Mouse (Mus musculus) heart, postnatal 0 days (tissue): Measurements from ENCODE around the gene Ovch2. TPM values are rescaled to one million over a fixed set of nuclear protein-coding genes. Genes with fewer than 3 reads are reported as not detected.
A peak's percentile ranks its signal among the peaks of the same experiment; 100 is the strongest.

Experiments used
- ATAC-seq: fragments of 200-750 bp; cut with Nextera tagmentation; 2 replicates; pipeline ENCODE4 v1.8.0; 2017; ENCODE audit warnings: low read depth, moderate number of reproducible peaks, moderate library complexity; ENCODE audit not compliant: insufficient read depth
- DNase-seq: peaks from one replicate; pipeline ENCODE4 v3.0.0-alpha.2; 2016; ENCODE audit warnings: low spot score
- H3K27ac ChIP-seq: fragments of 300-500 bp; sonication (generic); 2 replicates; pipeline ENCODE4 v1.5.1; 2014; ENCODE audit warnings: low read depth, mild to moderate bottlenecking
- H3K27me3 ChIP-seq: fragments of 300-500 bp; sonication (generic); 2 replicates; pipeline ENCODE4 v1.6.1; 2014; ENCODE audit warnings: low read length, mixed read lengths; ENCODE audit not compliant: control insufficient read depth, insufficient read depth
- H3K36me3 ChIP-seq: fragments of 300-500 bp; sonication (generic); replicated peaks from 2 replicates; pipeline ENCODE4 v1.6.1; 2014; ENCODE audit warnings: low read length, mixed read lengths; ENCODE audit not compliant: control insufficient read depth, insufficient read depth
- H3K4me1 ChIP-seq: fragments of 300-500 bp; sonication (generic); 2 replicates; pipeline ENCODE4 v1.6.1; 2014; ENCODE audit warnings: antibody characterized with exemption; ENCODE audit not compliant: control insufficient read depth, insufficient read depth
- H3K4me2 ChIP-seq: fragments of 300-500 bp; sonication (generic); 2 replicates; pipeline ENCODE4 v1.6.1; 2014; ENCODE audit warnings: low read depth, mild to moderate bottlenecking, low read length, moderate library complexity
- H3K4me3 ChIP-seq: fragments of 300-500 bp; sonication (generic); 2 replicates; pipeline ENCODE4 v1.5.1; 2014; ENCODE audit warnings: low read depth, low read length
- H3K9ac ChIP-seq: fragments of 300-500 bp; sonication (generic); replicated peaks from 2 replicates; pipeline ENCODE4 v1.6.1; 2014; ENCODE audit warnings: low read depth, low read length, mixed read lengths
- H3K9me3 ChIP-seq: fragments of 300-500 bp; sonication (generic); replicated peaks from 2 replicates; pipeline ENCODE4 v1.6.1; 2016; ENCODE audit warnings: low read length; ENCODE audit not compliant: control insufficient read depth
- CTCF ChIP-seq: IDR thresholded peaks from 2 replicates; pipeline ENCODE4 v1.5.1; 2016; ENCODE audit warnings: antibody characterized with exemption, control low read depth, low read depth
- EP300 ChIP-seq: IDR thresholded peaks from 2 replicates; pipeline ENCODE4 v1.6.1; 2016; ENCODE audit warnings: antibody characterized with exemption, low read depth
- WGBS: fragments of 180-500 bp; shearing (Covaris S2); extraction: QIAGEN DNeasy Blood & Tissue Kit; methylation state at CpG from one replicate; pipeline ENCODE4 v1.1.7; 2014; 5-methylcytosine and 5-hydroxymethylcytosine counted together
- polyA plus RNA-seq: library from polyadenylated mRNA; unstranded; fragments of >200 nt; fragmentation: Nextera tagmentation; extraction: Ambion mirVana; gene quantifications from 2 replicates; pipeline ENCODE4 v1.2.1, GENCODE M21; 2015
- total RNA-seq: library from RNA; depleted of rRNA; stranded (reverse); fragments of >200 nt; gene quantifications from 2 replicates; pipeline ENCODE4 v1.2.3, GENCODE M21; 2014; ENCODE audit warnings: low replicate concordance

Ovch2 gene
- total and polyA plus RNA-seq, 2 experiments from 2014 or later, result not detected

GRCm38 (mm10) chr7:107770812-107771211 is 30.2 kb downstream of the Ovch2 start:
- ATAC-seq (no peak), DNase-seq (no peak)
- H3K9ac ChIP-seq, result no peak overlapping the region
- H3K36me3 ChIP-seq, result no peaks in the 10 kb centered on the region
- WGBS, result 48% methylated on average over 6 of the region's 6 CpGs
- H3K27me3 ChIP-seq, result no peaks in the 10 kb centered on the region
- no peak for TF ChIP-seq CTCF
- TF ChIP-seq EP300, result no peak
- H3K9me3 ChIP-seq, result no peaks in the 10 kb centered on the region
- H3K4me3 ChIP-seq, result no peak overlapping the region
- no peaks in the 10 kb centered on the region for H3K4me1 ChIP-seq
- H3K4me2 ChIP-seq, result no peak overlapping the region
- H3K27ac ChIP-seq, result no peak overlapping the region

DNA sequence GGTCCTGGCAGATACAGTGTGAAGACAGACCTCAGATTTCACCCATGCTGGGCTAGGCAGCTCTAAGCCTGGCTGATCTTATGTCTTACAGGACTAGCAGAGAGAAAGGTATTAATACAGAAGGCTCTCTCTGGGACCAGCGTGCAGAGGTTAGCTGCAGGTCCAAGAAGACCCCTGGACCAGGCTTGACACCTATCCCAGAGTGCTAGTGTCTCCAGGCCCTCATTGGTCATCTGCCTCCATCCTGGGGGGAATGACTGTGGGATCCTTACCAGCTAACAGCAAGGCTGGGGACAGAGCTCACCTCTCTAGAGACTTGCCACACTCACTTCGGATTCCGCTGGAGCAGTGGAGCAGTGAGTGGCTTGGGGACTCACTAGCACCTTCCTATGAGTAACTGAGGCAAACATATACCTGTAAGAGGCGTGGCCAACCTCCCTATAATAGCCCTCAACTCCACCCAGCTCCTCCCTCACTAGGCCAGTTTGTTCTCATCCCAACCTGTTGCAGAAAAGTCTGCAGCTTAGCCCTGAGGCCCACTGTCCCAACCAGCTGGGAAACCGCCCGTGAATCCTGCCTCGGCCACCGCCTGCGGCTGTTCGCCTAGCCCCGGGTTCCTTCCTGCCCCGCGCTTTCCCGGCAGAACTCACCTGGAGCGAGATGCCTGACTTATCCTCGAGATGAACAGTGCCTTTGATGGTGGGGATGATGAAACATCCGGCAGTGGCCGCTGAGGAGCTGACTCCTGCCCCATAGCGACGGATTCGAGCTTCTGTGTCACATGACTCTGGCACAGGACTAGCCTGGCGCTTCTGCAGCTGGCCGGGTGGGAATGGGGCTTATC is 43.5 kb downstream of the Ovch2 start, which contains the start of gene Cyb5r2:
Gene Cyb5r2, minus strand, starts transcription at position 725 of the 844 bp plus-strand sequence.
- no peak; the same call in 1 of the 2 replicates for ATAC-seq

DNA sequence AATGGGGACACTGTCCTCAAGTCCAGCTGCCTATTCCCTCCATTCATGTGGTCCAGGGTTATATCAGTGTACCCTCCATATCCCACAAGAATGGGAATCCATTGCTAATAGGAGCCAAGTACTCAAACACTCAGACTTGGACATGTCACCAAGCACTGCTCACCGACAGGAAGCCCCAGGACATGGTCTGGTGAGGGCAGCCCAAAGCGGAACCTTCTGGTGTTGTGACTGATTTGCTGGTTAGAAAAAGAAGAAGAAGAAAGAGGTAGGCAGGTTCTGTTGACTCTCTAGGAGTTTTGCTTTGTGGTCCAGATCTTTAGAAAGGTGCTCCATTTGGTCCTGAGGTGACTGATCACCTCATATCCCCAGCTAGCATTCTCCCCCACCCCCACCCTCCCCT is 44.3 kb downstream of the Ovch2 start:
- ATAC-seq (no peak), DNase-seq (no peak)
- H3K4me3 ChIP-seq, result no peak overlapping the region
- H3K36me3 ChIP-seq, result no peaks in the 10 kb centered on the region
- no peak overlapping the region for H3K9ac ChIP-seq
- no peak overlapping the region for H3K4me2 ChIP-seq
- no peaks in the 10 kb centered on the region for H3K9me3 ChIP-seq
- TF ChIP-seq EP300 (no peak), CTCF (no peak)
- H3K27me3 ChIP-seq, result 0 out of 2 replicates have a peak, but pooled peaks cover 3% of the 10 kb centered on the region
- H3K27ac ChIP-seq, result no peak overlapping the region
- H3K4me1 ChIP-seq, result peaks cover 16% of the 10 kb centered on the region; the same call in 1 of the 2 replicates
- WGBS, result 78% methylated on average over 2 of the region's 2 CpGs

More for the DNA sequence above, 43.5 kb downstream of the Ovch2 start, which contains the start of gene Cyb5r2:
- Histone ChIP-seq H3K9ac (no peak within 1 kb of the TSS), H3K4me1 (peaks cover 16% of the 10 kb centered on the region; the same call in 1 of the 2 replicates), H3K4me2 (peak within 1 kb of the TSS; percentile 43), H3K27ac (no peak within 1 kb of the TSS), H3K36me3 (no peaks in the 10 kb centered on the region), H3K4me3 (0 out of 2 replicates have a peak within 1 kb of the TSS, but pooled peaks have one; percentile 16), H3K27me3 (0 out of 2 replicates have a peak, but pooled peaks cover 3% of the 10 kb centered on the region), H3K9me3 (no peaks in the 10 kb centered on the region)
- no peak for DNase-seq
- TF ChIP-seq CTCF (no peak; the same call in 1 of the 2 replicates), EP300 (no peak)
- 13% methylated on average over 23 of the region's 23 CpGs for WGBS

GRCm38 (mm10) chr7:107755905-107756304 is 45.1 kb downstream of the Ovch2 start:
- TF ChIP-seq CTCF (no peak), EP300 (no peak)
- peak; percentile 62 for DNase-seq

GRCm38 (mm10) chr7:107752031-107752520 is 48.9 kb downstream of the Ovch2 start:
- H3K4me3 ChIP-seq, result no peak overlapping the region
- H3K4me2 ChIP-seq, result no peak overlapping the region
- no peak overlapping the region for H3K27ac ChIP-seq
- ATAC-seq (no peak), DNase-seq (no peak)
- H3K9me3 ChIP-seq, result no peaks in the 10 kb centered on the region
- WGBS, result 75% methylated on average over 10 of the region's 10 CpGs
- H3K9ac ChIP-seq, result no peak overlapping the region
- H3K36me3 ChIP-seq, result no peaks in the 10 kb centered on the region
- 0 out of 2 replicates have a peak, but pooled peaks cover under 1% of the 10 kb centered on the region for H3K27me3 ChIP-seq
- TF ChIP-seq CTCF, result no peak
- peaks cover 11% of the 10 kb centered on the region; the same call in 1 of the 2 replicates for H3K4me1 ChIP-seq

More at GRCm38 (mm10) chr7:107755905-107756304, 45.1 kb downstream of the Ovch2 start:
- H3K4me3 ChIP-seq, result no peak overlapping the region
- H3K4me2 ChIP-seq, result no peak overlapping the region
- no peak overlapping the region for H3K27ac ChIP-seq
- H3K9me3 ChIP-seq, result no peaks in the 10 kb centered on the region
- 13% methylated on average over 3 of the region's 3 CpGs for WGBS
- H3K27me3 ChIP-seq, result 0 out of 2 replicates have a peak, but pooled peaks cover 3% of the 10 kb centered on the region
- H3K36me3 ChIP-seq, result no peaks in the 10 kb centered on the region
- H3K9ac ChIP-seq, result no peak overlapping the region
- H3K4me1 ChIP-seq, result peaks cover 16% of the 10 kb centered on the region; the same call in 1 of the 2 replicates
- ATAC-seq, result peak; percentile 81
